Mouse (Mus musculus) G1E (cell line): ENCODE data around the gene Selenbp1. TPM values are rescaled to one million over a fixed set of nuclear protein-coding genes. Genes with fewer than 3 reads are reported as not detected.
A peak's percentile ranks its signal among the peaks of the same experiment; 100 is the strongest.

ENCODE experiments used
- ATAC-seq: 2 replicates; pipeline ENCODE4 v1.8.0; 2016; ENCODE audit warnings: mild to moderate bottlenecking; ENCODE audit not compliant: insufficient number of reproducible peaks, poor library complexity, low FRiP score, severe bottlenecking; ENCODE audit errors: extremely low read depth
- DNase-seq: peaks from one replicate; pipeline ENCODE4 v3.0.0; 2012; ENCODE audit warnings: low spot score
- H3K27me3 ChIP-seq: 2 replicates; pipeline ENCODE4 v1.6.1; 2012; ENCODE audit warnings: mild to moderate bottlenecking, low read length, inconsistent platforms; ENCODE audit not compliant: insufficient read depth
- H3K36me3 ChIP-seq: replicated peaks from 2 replicates; pipeline ENCODE3; 2012; ENCODE audit warnings: mild to moderate bottlenecking, inconsistent platforms
- H3K4me1 ChIP-seq: 2 replicates; pipeline ENCODE4 v1.6.1; 2012; ENCODE audit warnings: low read depth, low read length, inconsistent platforms, mixed read lengths; ENCODE audit not compliant: insufficient read depth
- H3K4me3 ChIP-seq: 2 replicates; pipeline ENCODE4 v1.5.1; 2012; ENCODE audit warnings: low read depth, mild to moderate bottlenecking, inconsistent platforms, low read length, moderate library complexity, mixed read lengths
- H3K9me3 ChIP-seq: replicated peaks from 2 replicates; pipeline ENCODE4 v1.6.1; 2012; ENCODE audit warnings: inconsistent platforms
- CTCF ChIP-seq: IDR thresholded peaks from 2 replicates; pipeline ENCODE4 v1.5.1; 2012; ENCODE audit warnings: low read depth, low read length, inconsistent platforms, mixed read lengths
- GATA1 ChIP-seq: IDR thresholded peaks from 2 replicates; pipeline ENCODE4 v1.6.1; 2012; ENCODE audit warnings: borderline replicate concordance, low read length, inconsistent platforms, mixed read lengths
- GATA2 ChIP-seq: IDR thresholded peaks from 2 replicates; pipeline ENCODE4 v1.6.1; 2012; ENCODE audit warnings: low read depth, low read length, inconsistent platforms, borderline replicate concordance
- POLR2AphosphoS5 ChIP-seq: IDR thresholded peaks from 2 replicates; pipeline ENCODE4 v1.6.1; 2012; ENCODE audit warnings: low read depth, low read length, inconsistent platforms; ENCODE audit not compliant: insufficient replicate concordance
- TAL1 ChIP-seq: conservative IDR thresholded peaks from 2 replicates; pipeline ENCODE4 v1.6.1; 2012; ENCODE audit warnings: low read depth, low read length, inconsistent platforms, mixed read lengths
- polyA plus RNA-seq: library from polyadenylated mRNA; stranded (reverse); fragments of >175 nt; gene quantifications from 2 replicates; pipeline ENCODE4 v1.2.3, GENCODE M21; 2012
- total RNA-seq, 2 experiments: library from RNA; stranded (forward) in 1 of 2; stranded (reverse) in 1 of 2; fragments of 200-1000 nt in 1 of 2; fragments of >200 nt in 1 of 2; fragmentation: Nextera tagmentation in 1 of 2; gene quantifications; 2 replicates each; pipeline ENCODE4 v1.2.3; 2014 to 2017

Gene Selenbp1
- total and polyA plus RNA-seq, 3 experiments, result 119 to 367 (median 133) TPM

GRCm38 (mm10) chr3:94952806-94953205, 19.9 kb downstream of the Selenbp1 start:
- Histone ChIP-seq H3K36me3 (peaks cover 39% of the 10 kb centered on the region), H3K4me1 (peaks cover 51% of the 10 kb centered on the region), H3K27me3 (no peaks in the 10 kb centered on the region), H3K4me3 (no peak overlapping the region), H3K9me3 (peaks cover 2% of the 10 kb centered on the region; the same call in 1 of the 2 replicates)
- no peak for ATAC-seq
- no peak for DNase-seq
- TF ChIP-seq CTCF (no peak), GATA2 (no peak), GATA1 (no peak)

- peaks cover 55% of the 10 kb centered on the region for H3K4me1 ChIP-seq
- no peak for DNase-seq
- peak overlapping the region; percentile 78 for H3K4me3 ChIP-seq
- peaks cover 2% of the 10 kb centered on the region; the same call in 1 of the 2 replicates for H3K9me3 ChIP-seq
- peaks cover 45% of the 10 kb centered on the region for H3K36me3 ChIP-seq
- TF ChIP-seq GATA1 (no peak), POLR2AphosphoS5 (no peak), CTCF (no peak), GATA2 (no peak), TAL1 (no peak)
- H3K27me3 ChIP-seq, result no peaks in the 10 kb centered on the region
- no peak for ATAC-seq
Measured at GRCm38 (mm10) chr3:94953384-94953763, 20.5 kb downstream of the Selenbp1 start.

GRCm38 (mm10) chr3:94953764-94954616, 21.1 kb downstream of the Selenbp1 start, which contains the start of gene Rfx5:
Rfx5 (plus strand) TSS chr3:94954075.
- peaks cover 51% of the 10 kb centered on the region for H3K36me3 ChIP-seq
- peak; percentile 98 for ATAC-seq
- H3K9me3 ChIP-seq, result peaks cover 2% of the 10 kb centered on the region; the same call in 1 of the 2 replicates
- peak; percentile 99 for DNase-seq
- TF ChIP-seq CTCF, result no peak
- TF ChIP-seq TAL1, result no peak
- TF ChIP-seq GATA2, result no peak
- TF ChIP-seq GATA1, result no peak
- TF ChIP-seq POLR2AphosphoS5, result no peak
- H3K27me3 ChIP-seq, result no peaks in the 10 kb centered on the region
- H3K4me1 ChIP-seq, result peaks cover 55% of the 10 kb centered on the region
- peak within 1 kb of the TSS; percentile 78 for H3K4me3 ChIP-seq

- ATAC-seq, result no peak
- Histone ChIP-seq H3K27me3 (no peaks in the 10 kb centered on the region), H3K9me3 (no peaks in the 10 kb centered on the region), H3K36me3 (peaks cover 62% of the 10 kb centered on the region), H3K4me1 (peaks cover 31% of the 10 kb centered on the region), H3K4me3 (no peak overlapping the region)
- no peak for DNase-seq
- no peak for TF ChIP-seq TAL1
- no peak for TF ChIP-seq GATA2
- TF ChIP-seq POLR2AphosphoS5, result no peak
- no peak for TF ChIP-seq CTCF
- TF ChIP-seq GATA1, result no peak
Measured at GRCm38 (mm10) chr3:94958295-94958694, 25.4 kb downstream of the Selenbp1 start.

DNA sequence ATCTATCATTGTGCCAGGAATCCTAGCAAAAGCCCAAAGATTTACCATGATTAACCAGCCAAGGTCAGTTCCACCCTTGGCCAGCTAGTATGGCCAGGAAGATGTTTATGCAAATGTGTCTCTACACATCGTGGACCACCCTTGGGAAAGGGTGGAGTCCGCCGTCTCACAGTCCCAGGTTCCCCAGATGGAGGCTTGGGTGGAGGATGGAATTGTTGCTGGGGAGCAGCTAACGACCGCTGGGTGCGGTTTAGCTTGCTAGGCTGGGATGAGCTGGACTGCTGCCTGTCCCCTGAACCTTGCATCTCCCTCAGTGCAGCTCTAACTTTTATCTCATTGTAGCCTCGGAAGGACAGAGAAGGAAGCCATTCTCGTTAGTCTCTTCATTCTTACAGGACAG, 27.0 kb downstream of the Selenbp1 start:
- no peak for TF ChIP-seq TAL1
- TF ChIP-seq POLR2AphosphoS5, result no peak
- TF ChIP-seq GATA2, result no peak
- no peak for TF ChIP-seq CTCF
- no peak for TF ChIP-seq GATA1
- Histone ChIP-seq H3K4me1 (peaks cover 19% of the 10 kb centered on the region), H3K9me3 (no peaks in the 10 kb centered on the region), H3K36me3 (peaks cover 61% of the 10 kb centered on the region), H3K4me3 (no peak overlapping the region), H3K27me3 (no peaks in the 10 kb centered on the region)
- DNase-seq (no peak), ATAC-seq (no peak)

- ATAC-seq (no peak; the same call in 1 of the 2 replicates), DNase-seq (no peak)
- H3K4me1 ChIP-seq, result peaks cover 14% of the 10 kb centered on the region
- H3K9me3 ChIP-seq, result no peaks in the 10 kb centered on the region
- no peak overlapping the region for H3K4me3 ChIP-seq
- TF ChIP-seq GATA1, result no peak
- no peak for TF ChIP-seq TAL1
- TF ChIP-seq CTCF, result no peak
- no peak for TF ChIP-seq GATA2
- TF ChIP-seq POLR2AphosphoS5, result no peak
- H3K36me3 ChIP-seq, result peaks cover 56% of the 10 kb centered on the region
- H3K27me3 ChIP-seq, result no peaks in the 10 kb centered on the region
Measured at GRCm38 (mm10) chr3:94960322-94960721, 27.5 kb downstream of the Selenbp1 start.
